Mouse (Mus musculus) megakaryocyte, adult 5-6 weeks (primary cell): Measurements from ENCODE around the gene Pde11a. TPM values are rescaled to one million over a fixed set of nuclear protein-coding genes. Genes with fewer than 3 reads are reported as not detected.
A peak's percentile ranks its signal among the peaks of the same experiment; 100 is the strongest.

ENCODE experiments used
- ATAC-seq: 2 replicates; pipeline ENCODE4 v1.8.0; 2016; ENCODE audit warnings: mild to moderate bottlenecking, inconsistent platforms; ENCODE audit not compliant: poor library complexity, severe bottlenecking
- total RNA-seq, 2 experiments: library from RNA; stranded (forward) in 1 of 2; stranded (reverse) in 1 of 2; fragments of 153-499, 151-499 nt in 1 of 2; fragments of 221-1000, 200-1000 nt in 1 of 2; gene quantifications; 2 replicates each; pipeline versions ENCODE4 v1.2.3 to v1.2.4; 2015 to 2017

Pde11a gene
- total RNA-seq (2015) (not detected in 2 replicates), total RNA-seq (2017) (0.04 TPM in 1 of 2 replicates, not detected in the other)

DNA sequence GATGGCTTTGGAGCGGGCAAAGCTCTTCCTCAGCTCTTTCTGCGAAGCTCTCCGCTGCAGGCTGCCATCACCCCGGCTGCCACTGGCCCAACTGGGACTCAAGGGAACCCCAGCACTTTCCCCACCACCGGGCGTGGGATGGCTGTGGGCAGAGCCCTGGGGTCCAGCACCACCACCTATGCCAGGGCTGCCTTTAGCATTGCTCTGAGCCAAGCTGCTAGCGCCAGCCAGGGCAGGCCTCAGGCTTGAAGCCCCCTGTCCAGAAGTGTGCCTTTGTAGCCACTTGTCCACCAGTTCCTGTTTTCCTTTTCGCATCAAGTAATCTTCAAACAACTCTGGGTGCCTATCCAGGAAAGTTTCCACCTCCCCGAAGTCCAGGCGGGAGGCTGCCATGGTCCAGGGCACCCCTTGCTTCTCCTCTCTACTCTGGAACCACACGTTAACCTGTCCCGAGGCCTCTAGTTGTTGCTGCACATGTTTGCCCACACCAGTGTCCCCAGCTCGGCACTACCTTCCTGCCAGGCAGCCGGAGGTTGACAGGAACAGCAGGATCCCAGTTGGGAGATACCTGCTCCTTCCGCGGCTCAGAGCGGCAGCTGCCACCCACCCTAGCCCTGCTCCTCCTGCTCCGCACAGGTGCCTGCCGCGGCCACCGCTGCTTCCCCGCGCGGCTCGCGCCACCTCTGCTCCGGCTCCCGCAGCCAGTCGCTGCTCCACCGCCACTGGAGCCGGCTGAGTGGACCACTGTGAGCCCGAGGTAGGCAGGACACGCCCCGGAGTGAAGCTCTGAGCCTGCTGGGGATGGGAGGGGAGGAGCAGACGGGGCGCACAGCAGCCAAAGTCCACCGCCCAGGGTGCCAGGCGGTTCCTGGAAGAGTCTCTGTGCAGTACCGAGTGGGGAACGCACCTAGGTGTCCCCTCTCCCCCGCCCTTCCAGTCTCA, at the start of gene Pde11a:
Gene Pde11a (minus strand): TSS at position 560 of the 942 bp plus-strand sequence.
- no peak for ATAC-seq

DNA sequence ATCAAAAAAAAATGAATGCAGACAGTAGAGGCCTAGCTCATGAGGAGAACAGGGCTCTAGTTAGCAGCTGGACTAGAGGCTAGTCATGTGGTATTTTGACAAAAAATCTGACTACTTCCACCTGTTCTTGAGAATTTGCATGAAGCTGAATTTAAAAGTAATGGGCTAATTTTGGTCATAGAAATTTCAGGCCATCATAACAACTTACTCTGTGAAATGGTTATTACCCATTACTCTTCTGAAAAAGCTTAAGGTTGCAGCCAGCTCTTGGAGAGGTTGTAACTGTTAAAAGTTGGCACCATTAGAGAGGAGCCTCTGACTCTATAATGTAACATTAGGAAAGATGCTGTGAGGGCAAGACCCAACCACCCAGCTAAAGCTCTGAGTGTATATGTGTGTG, 48.0 kb upstream of the Pde11a start:
- no peak for ATAC-seq

DNA sequence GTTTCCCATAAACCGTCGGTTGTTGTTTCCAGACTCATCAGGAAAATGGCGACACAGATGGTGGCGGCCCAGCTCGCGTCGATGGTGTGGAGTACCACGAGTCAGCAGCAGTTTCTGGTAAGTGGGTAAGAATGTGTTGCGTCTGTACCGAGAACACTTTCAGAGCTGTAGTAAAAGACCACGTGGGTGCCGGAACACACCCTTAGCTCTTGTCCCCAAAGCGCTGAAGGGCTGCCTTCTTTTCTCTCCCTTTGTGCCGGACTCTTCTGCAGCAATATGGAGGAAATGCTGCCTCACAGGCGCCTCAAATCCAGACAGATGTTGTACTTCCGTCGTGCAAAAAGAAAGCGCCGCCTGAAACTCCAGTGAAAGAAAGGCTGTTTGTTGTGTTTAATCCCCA, 40.1 kb upstream of the Pde11a start:
- ATAC-seq, result no peak

DNA sequence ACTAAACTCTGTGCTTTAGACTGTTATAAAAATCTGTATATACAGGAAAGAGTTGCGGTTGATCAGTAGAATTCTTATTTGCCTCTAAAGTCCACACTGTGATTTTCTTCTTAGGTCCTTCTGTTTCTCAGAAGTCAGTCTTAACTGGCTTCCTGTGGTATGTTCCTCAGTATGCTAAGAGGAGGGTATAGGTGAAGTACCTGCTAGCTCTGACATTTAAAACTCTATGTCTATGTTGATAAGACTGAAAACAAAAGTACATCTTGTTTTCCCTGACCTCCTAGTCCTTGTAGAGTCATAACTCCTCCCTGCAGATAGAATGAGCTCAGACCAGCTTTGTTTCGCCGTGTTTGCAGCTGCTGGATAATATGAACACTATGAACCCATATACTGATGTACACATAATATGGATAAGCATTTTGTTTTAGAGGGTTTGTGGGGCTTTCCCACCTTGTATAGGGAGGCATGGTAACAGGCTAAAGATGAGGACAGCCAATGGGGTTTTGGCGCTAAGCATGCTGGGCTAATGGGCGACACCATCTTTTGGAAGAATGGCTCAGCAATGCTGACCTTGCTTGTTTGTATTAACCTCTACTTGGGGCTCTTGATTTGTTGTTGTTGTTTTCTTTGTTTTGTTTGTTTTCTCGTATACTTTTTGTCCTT, 36.1 kb upstream of the Pde11a start:
- ATAC-seq, result no peak

DNA sequence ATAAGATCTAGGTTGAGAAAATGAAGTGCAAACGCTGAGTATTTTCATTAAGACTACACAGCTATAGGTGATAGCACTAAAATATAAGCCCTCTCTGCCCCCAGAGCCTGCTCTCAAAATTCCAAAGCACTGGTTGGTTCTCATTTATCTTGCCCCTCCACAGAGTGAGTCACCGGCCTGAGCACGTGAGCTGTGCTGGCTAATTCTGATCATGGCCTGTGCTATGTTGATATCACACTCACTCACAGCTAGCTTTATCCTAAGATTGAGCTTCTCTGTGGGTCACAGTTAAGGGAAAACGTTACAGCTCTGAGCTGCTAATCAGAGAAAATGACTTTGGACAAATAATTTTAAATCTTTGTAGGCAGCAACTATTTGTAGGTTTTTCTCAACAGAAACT, 33.7 kb upstream of the Pde11a start:
- ATAC-seq, result no peak

DNA sequence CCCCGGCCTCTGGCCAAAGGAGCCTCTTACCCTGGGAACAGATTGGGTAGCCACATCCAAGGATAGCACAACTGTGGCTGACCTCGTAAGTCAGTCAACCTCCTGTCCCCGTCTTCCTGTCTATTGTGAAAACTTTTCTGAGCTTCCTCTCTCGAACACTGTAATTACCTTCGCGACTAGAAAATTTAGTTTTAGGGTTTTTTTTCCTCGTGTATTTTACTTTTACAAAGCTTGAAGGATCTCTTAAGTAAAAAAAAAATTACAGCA, 32.0 kb upstream of the Pde11a start:
- ATAC-seq, result peak; percentile 31

DNA sequence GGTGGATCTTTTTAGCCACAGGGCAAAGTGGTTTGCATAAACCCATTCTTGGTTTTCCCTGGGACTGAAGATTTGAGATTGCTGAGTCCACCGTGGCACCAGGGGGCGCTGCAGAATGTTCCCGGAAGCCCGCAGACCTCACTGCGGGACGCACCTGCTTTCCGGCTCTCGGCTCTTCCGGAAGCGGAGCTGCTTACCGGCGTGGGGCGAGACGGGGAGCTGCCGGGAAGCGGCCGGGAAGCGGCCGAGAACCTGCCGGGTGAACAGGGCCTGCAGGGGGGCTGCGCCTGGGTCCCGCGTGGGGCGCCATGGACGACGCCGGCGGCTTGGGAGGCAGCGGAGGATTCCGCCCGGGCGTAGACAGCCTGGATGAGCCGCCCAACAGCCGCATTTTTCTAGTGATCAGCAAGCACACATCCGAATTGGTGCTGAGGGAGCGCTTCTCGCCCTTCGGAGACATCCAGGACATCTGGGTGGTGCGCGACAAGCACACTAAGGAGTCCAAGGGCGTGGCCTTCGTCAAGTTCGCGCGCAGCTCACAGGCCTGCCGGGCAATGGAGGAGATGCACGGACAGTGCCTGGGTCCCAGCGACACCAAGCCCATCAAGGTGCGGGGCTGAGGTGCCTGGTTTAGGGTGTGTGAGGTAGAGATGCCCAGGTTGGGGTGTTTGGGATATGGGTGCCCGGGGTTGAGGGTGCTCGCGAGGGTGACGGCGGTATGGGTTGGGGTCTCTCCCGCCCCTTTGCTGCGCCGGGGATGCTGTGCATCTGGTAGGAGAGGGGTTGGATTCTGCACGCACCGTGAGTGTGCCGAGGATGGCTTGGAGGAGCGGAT, 31.5 kb upstream of the Pde11a start, which contains the start of gene Rbm45:
Gene Rbm45 (plus strand): TSS at position 164 of the 835 bp plus-strand sequence.
- peak; percentile 88 for ATAC-seq

DNA sequence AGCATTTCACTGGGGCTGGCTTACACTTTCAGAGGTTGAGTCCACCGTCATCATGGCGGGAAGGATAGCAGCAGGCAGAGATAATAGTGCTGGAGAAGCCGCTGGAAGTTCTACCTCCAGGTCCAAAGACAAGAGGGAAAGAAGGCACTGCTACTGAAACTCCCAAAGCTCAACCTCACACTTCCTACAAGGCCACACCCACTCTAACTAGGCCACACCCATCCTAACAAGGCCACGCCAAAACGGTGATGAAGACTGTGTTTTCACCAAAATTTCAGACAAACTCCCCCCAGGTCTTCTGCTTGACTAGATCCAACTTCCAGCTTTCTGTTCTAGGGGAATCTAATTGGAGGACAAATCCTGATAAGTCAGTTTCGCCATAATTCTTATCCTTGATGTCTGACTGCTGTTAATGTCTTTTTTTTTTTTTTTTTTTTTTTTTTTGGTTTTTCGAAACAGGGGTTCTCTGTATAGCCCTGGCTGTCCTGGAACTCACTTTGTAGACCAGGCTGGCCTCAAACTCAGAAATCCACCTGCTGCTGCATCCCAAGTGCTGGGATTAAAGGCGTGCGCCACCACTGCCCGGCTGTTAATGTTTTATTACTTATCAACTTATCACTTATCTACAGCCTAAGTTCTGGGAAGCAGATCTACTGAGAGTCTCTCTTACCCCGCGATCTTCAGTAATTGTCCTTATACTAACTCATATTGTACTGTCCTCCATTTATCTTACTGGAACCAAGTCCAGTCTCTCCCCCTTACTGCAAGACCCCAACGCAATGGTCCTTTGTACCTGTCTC, 30.5 kb upstream of the Pde11a start:
- ATAC-seq, result no peak

DNA sequence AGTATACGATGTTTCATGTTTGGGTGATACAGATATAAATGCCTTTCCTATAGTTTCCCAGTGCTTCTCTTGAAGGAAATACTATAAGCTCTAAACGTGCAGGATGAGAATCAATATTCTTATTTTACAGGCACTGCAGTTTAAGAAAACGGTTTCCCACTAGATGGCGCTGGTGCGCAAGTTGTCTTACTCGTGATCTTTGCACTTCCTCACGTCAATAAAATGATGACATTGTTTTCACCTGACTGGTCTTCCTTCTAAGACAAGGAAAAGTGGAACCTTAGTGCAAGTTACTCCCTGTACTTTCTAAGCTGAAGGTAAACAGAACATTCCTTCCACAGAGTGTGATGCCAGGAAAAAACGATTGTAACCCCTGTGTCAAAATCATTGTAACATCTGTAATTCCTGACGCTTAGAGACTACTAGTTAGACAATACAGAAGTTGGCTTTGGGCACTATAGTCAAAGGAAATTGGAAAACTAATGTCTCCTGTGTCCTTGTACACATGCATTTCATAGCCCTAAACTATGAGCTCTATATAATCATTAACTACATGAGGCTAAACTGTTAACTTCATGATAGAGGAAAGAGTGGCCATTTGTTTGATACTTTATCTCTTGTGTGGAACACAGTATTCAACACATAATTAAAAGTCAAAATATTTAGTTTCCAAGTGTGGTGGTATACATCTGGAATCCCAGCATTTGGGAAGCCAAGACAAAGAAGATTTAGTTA, 28.8 kb upstream of the Pde11a start:
- peak; percentile 56 for ATAC-seq

DNA sequence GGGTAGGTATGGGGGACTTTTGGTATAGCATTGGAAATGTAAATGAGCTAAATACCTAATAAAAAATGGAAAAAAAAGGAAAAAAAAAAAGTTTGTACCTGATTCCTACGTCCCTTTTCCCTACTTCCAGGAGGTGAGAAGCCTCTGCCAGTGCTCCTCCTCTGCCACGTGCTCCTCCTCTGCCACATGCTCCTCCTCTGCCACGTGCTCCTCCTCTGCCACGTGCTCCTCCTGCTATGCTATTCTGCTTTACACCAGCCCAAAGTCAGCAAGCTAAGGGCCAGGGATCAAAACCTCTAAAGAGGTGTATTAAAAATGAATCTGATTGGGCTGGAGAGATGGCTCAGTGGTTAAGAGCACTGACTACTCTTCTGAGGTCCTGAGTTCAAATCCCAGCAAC, 27.2 kb upstream of the Pde11a start:
- no peak for ATAC-seq

DNA sequence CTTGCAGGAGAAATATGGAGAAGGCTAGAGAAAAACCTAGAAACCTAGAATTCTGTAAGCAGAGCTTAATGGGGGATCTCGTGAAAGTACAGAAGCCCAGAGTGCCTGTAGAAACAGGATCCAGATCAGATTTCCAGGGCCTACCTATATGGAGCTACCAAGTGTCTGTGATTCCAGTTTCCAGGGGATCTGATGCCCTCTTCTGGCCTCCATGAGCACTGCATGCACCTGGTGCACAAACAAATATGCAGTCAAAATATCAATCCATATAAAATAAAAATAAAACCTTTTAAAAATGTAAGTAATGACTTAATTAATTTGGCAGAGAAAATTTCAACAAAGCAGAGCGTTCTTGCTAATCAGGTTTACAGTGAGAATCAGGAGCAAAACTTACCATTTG, 23.5 kb upstream of the Pde11a start:
- no peak for ATAC-seq

DNA sequence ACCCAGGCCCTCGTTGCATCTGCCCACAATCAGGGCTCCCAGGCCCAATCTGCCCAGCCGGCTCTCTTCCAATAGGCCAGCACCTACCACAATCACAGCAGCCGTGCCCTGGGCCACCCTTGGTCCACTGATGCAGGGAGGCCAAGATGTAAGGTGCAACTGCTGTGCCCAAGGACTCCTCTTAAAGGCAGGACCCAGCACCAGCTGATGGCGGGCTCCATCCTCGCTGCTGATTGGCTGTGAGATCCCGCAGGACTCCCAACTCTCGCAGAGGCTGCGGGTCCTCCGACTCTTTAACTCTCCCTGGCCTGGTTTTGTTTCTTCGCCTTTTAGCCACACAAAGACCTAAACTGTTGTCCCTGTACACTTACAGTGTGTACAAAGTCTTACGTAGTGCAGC, 21.7 kb upstream of the Pde11a start, which contains the start of gene Cyct:
Gene Cyct (minus strand): TSS at position 225 of the 400 bp plus-strand sequence.
- no peak for ATAC-seq

DNA sequence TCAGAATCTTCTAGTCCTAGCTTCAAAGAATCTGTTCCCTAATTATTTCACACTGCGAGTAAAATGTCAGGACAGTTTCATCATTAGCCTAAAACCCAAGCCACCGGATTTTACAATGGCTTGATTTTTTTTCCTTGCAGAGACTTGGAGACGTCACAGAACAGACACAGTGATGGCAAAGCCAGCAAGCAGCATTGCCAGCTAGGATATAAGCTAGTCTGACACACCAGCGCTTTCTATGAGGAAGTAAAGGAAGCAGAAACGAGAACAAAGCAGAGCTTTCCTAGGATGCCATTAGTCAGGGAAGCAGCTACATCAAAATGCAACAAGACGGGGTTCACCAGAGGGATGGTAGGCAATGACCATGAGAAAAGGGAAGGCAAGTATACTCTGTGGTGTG, 9.3 kb upstream of the Pde11a start:
- no peak for ATAC-seq

DNA sequence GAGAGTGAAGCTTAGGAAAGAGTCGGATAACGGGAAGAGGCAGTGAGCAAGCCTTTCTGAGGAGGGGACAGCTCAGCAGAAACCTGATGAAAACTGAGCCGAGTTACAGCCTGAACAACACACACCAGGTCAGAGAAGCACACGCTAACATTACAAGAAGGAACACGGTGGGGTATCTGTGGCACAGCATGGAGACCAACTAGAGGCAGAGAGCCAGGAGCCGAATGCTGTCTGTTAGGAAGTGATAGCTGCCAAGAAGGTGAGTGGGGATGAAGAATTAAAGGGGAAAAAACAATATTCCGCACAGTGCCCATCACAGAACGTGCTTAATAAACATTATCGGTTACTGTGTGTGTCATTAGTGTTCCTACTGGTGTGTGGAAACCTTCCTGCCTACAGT, 3.6 kb upstream of the Pde11a start:
- ATAC-seq, result no peak

DNA sequence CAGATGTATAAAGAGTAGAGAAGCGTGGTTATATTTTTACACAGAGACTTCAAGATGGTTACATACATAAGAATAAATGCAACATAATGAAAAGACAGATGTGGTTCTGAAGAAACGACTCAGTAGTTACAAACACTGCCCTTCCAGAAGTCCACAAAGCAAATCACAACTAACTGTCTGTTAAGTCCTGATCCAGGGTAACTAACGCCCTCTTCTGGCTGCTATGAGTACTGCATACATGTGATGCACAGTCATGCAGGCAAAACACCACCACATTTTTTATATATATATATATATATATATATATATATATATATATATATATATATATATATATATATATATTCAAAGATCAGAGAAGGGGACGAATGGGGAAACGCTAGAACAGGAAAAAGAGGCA, 4.0 kb downstream of the Pde11a start:
- no peak for ATAC-seq

DNA sequence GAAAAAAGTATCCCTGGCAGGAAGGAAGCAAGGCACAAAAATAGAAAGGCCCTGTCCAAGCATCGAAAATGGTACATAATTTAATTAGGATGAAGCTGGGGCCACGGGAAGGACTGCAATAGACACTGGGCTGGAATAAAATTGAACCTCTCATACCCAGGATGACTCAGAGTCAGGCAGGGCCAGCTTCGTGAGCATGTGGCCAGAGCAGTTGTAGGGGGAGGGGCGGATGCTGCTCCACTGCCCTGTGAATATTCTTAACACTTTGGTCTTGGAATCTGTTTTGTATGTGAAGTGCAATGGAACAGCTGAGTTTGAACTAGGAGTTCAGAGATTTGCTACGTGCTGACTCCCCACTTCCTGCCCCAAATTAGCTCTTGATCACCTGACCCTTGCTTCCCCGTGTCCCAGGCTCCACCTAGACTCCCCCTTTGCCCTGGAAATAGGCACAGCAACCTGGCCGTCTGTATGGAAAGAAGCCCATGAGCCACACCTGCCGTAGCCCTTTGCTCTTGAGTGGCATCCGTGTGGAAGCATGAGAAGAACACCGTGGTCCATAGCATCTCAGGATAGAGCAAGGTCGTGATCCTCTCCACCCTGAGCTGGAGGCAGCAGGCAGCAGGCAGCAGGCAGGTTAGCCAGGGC, 6.3 kb downstream of the Pde11a start:
- no peak for ATAC-seq

DNA sequence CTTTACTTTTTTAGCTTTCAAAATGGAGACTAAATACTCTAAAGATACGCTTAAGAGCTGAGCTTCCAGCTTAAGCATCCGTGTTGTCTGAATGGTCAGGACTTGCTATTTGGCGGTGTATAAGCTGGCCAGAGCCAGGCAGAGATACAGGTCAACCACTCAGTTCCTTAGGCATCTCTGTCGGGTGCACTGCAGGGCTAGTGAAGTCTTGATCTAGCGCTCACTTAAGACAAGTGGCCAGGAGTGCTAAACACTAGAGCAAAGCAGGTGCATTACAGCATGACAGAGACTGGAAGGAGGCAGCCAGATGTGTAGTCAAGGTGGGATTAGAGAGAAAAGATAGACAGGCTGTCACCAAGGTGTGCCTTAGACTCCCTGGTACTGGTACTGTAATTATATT, 8.5 kb downstream of the Pde11a start:
- no peak for ATAC-seq

DNA sequence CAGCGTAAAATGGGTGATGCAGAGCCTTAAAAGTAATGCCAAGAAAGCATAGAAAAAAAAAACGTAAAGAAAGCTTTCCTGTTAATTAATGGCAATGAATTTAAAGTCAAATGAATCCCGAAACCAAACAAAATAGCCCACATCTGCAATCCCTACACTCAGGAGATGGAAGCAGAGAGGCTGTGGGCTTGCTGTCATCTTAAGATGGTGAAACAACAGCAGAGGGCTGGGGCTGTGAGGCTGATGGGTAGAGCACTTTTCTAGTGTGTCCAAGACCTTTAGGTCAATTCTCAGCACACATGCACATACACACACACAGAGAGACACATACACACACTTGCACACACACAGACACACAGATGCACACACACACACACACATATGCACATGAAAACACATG, 12.4 kb downstream of the Pde11a start:
- ATAC-seq, result no peak

DNA sequence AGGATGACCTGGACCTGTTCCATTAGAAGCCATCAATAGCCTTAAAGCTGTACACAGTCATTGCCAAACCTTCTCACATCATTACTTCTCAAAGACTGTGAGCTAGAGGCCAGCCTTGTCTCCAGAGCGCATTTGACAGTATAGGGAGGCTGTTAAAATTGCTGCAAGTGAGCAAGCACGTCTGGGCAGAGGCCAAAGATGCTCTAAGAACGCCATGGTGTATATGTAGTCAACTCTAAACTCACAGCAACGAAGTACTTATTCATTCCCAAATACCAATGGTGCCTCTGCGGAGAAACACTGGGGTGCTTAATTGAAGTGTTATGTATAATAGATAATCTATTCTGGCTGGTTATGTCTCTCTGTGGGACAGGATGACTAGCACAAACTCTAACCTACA, 14.1 kb downstream of the Pde11a start:
- ATAC-seq, result no peak
